Mouse (Mus musculus) retina, embryonic 14.5 days (tissue): Measurements from ENCODE around the gene Lnx1.

Experiments used
- DNase-seq: peaks from one replicate; pipeline ENCODE4 v3.0.0-alpha.2; 2015; ENCODE audit warnings: low spot score

Lnx1 gene

DNA sequence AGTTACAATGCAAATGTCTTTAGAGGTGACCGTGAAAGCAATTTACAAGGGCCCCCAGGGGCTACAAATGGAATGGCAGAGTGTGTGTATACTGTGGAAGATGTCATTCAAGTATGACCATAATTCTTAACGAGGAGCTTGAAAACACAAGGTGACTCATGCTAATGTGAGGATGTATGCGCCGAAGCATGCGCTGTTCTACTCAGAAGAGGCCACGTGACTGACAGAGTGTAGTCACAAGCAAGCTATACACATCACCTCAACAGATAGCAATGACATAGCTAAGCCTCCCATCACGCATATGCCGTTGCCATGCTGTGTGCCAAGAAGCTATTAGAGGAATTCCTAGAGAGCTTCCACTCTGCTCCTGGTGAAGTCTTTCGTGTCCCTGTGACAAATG lies 5.2 kb downstream of the Lnx1 start:
- DNase-seq: no peak

DNA sequence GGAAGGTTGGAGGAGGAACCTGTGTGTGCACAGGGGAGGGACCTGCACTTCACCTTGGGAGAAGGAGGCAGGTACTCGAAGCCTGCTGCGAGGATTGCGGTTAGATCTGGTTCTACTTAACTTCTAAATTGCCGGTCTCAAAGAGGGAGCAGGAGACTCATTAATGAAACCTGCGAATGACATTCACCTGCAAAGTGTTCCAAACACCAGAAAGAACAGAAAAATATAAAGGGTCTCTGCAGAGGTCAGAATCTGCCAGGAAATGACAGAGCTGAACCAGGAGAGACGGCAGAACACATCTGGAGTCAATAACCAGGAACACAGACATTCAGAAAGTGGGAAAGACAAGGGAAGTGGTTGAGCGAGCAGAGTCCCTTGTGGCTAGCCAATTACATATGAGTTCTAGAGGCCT lies 8.3 kb downstream of the Lnx1 start:
- DNase-seq: no peak

DNA sequence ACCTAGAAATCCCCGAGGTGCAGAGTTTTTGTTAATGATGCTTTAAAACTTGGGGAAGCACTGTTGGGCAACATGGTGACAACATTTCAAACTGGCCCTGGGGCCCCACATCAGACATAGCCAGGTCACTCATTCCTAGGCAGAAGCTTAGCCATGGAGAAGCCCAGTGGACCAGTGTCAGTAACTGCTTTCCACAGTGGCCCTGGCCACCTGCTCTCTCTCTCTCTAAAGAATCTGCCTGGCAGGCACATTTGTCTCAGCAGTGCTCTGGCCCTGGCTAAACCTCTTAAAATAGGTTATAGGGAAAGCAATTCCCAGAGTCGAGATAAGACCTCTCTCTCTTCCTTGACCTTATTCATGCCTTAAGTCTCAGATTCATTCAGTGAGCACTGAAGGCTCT lies 8.9 kb downstream of the Lnx1 start:
- DNase-seq: no peak

DNA sequence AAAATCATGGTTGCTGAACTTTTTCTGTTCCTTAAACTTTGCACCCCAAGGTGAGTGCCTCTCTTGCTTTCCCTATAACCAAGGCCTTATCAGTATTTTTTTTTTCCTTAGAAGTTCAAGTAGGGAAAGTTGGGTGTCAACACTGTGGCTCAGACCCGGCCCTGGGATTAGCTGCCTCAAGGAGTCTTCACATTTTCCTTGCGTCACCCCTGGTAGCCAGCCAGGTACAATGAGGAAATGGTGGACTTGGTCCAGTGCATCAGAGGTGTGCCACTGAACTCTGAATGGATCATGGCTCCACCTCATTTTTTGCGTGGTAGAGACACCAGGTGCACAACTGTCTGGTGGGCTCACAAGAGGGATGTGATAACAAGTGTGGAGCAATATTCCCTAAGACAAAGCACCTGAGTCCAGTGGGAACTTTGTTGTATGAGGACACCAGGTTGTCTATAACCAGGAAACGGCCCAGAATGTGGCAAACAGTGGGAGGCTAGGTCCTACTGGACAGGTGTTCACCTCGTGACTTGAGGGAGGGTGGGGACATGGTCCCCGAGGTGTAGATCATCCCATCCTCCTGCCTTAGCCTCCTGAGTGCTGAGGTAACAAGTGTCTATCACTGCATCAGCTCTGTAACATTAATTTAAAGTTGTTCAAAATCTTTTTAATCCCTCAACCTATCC lies 10.2 kb downstream of the Lnx1 start:
- DNase-seq: no peak

DNA sequence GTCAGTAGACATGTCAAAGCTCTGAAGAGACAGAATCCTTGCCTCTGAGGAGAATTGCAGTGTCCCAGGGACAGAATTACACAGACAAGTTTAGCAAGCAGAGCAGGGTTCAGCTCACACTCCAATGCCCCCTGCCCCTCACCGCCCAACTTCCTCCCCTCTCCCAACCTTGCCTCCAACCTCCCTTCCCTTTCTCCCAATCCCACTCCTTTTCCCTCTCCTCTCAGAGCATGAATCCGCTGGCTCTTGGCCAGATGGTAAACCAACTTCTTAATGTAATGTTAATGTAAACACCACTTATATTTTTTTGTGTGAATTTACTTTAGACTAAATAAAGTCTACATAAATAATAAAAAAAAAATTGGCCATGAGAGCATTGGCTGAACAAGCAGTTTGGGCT lies 13.9 kb downstream of the Lnx1 start:
- DNase-seq: no peak

DNA sequence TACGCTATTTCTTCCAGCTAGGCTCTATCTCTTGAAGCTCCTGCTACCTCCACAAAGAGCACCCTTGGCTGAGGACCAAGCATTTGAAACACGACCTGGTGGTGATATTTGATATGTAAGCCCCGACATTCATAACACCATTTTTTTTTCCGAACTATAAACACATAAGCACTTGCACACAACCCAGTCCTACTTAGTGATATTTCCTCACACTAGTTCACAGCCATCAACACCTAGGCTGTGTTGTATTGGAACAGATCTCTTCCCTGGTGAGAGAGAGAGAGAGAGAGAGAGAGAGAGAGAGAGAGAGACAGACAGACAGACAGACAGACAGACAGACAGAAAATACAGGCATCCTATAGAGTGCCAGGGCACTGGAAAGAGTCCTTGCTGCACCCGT lies 17.8 kb downstream of the Lnx1 start:
- DNase-seq: no peak

DNA sequence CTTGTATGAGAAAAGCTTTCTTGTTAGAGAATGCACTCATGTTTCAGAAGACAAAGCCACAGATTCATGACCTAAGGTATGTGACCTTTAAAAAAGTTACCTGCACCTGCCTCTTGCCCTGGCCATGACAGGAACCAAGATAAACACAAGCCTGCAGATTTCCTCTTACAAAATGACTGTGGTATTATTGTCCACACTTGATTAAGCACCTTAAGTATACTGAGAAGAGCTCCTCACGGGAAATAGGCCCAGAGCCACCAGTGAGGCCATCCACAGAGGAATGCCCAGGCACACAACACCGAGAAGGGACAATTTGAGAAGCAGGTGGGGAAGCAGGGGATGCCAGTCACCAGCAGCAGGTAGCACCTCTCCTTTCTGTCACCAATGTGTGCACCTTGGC lies 18.9 kb downstream of the Lnx1 start:
- DNase-seq: no peak

DNA sequence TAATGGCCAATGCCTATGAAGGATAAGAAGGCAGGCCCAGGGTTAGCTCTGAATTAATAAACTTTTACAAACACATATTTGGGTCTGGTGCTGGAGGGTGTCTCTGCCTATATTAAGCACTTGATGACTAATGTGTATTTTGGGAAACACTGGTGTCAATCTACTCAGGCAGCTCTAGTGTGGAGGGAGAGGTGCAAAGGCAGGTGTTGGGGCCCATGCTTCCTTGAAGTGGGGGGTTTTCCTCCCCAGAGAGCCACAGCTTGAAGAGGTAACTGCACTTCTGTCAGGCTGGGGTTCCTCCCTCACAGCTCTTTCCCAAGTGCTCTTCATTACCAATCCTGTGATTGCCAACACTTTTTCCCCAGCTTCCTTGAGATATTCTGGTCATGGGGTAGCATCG lies 20.0 kb downstream of the Lnx1 start:
- no peak for DNase-seq

DNA sequence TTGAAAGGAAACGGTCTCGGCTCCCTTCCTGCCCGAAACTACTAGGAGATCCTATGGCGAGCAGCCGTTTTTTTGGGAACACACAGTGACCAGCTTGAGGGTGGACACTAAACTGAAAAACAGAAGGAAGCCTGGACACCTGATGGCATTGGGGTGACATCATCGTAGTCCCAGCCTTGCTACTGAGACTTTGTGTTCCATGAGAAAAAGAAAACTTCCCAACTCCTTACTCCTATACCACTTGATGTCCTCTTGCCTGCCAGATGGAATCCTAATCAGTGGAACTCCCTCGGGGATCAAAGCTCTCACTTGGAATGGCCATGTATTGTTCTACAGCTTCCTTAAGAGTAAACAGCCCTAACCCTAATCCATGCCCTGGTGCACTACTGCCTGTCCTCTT lies 23.1 kb downstream of the Lnx1 start:
- no peak for DNase-seq

DNA sequence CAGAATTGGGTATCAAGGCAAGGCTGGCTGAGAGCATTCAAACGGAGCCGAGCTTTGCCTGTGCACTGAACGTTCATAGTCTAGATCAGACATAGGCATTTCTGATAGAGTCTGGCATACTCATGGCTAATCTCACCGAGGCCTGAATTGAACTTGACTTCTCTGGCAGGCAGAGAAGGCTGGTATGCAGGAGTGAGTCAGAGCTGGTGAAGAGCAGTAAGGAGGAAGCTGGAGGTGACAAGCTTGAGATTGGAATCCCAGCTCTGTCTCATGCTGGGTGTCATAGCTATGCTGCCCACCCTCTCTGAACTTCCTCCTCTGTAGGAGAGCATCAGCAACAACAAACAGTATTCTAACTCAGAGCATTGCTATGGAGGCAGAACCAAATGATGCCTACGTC lies 24.0 kb downstream of the Lnx1 start:
- no peak for DNase-seq

DNA sequence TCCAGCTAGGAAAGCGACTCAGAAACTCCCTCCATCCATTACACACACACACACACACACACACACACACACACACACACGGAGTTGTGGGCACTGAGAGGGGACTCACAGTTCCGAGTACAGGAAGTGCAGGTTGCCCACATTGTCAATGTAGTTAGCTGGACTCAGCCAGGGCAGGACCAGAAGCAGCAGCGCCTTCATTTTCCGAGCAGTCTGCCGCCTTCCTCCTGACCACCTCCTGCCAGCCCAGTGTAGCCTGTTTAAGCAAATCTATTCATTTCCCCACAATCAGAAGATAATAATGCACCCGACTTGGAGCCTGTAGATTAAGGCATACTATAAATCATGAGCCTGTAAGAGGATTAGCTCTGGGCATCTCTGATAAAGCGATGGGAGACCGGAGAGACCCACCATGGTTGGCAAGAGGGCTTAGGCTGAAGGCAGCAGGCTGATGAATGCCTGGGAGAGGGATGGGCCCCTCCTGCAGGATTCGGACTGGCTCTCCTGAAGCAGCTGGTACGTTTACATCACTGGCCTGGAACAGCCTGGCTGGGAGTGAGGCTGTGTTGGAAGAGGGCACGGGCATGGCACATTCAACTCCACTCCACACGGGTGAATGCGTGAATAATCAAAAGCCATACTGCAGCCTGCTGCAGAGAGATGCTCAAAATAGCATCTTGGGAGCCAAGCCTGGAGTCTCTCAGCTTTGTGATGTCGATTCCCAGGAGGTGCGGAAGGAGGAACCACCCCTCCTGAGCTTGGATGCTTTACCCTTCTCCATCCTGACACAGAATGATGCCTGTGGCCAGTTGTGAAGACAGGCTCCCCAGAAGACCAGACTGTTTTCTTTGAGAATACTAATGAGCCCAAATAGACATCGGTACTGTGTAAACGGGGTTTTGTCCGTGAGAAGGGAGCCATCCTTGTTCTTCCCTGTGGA lies 25.0 kb downstream of the Lnx1 start:
- peak; percentile 24 for DNase-seq

DNA sequence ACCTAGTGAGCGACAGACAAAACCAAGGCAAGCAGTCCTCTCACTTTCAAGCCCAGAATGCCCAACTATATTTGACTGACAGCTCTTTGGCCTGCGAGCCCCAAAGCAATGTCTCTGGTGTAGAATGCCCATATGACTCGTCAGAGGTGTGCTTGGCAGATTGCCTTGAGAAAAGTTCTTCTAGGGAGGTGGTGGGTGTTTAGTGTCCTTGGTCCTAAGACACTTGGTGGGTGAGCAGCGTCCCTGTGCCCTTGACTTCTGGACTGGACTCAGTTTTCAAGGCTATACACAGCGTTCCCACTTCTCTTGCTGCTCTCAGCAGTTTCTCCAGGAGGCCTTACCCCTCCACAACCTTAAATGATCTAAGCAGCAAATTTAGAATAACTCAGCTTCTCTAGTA lies 30.2 kb downstream of the Lnx1 start:
- no peak for DNase-seq

DNA sequence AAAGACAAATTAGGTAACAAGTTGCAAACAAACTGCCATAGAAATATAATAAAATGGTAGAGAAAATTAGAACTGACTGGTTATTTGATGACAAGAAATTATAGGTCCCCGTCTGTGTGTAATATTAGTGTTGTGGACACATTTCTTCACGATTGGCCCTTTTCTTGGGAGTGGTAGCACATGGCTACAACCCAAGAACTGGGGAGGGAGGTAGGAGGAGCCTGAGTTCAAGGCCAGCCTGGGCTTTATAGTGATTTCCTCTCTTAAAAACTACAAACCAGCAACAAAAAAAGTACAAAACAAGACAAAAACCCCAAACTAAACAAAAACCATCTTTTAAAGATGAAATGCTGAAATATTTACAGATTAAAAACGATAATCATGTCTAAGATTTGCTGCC lies 31.8 kb downstream of the Lnx1 start:
- DNase-seq: no peak

DNA sequence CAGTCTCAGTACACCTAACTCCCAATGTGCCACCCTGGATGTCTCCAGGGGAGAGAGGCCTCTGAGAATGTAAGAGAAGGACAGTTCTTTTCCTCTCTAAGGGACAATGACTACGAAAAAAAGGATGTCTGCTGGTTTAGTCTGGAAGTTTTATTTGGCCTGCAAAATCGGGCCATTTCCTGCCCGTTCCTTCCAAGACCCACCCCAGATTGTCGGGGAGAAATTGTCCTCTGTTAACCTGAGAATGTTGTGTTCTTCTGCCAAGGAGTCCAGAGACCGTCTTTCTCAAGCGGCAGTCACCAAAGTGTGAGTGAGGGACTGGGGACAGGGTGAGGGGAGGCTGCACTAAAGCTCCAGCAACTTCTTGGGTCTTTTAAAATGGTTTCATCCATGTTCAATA lies 32.8 kb downstream of the Lnx1 start:
- no peak for DNase-seq

DNA sequence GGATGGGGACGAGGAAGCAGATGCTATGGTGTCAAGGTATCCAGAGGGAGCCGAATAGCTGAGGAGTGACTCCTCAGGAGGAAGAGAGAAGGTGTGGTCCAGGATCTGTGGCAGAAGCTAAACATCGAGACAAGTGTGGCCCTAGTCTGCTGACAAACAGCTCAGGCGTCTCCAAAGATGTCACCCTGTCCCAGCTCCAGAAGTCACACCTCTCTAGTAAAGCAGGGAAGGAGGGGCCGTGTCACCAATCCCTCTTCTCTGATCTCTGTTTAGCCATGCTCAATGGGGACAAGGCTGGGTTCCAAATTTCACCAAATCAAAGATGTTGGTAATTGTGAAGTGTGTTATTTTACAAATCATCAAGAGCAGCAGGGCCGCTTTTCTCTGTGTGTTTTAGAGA lies 33.8 kb downstream of the Lnx1 start:
- no peak for DNase-seq

DNA sequence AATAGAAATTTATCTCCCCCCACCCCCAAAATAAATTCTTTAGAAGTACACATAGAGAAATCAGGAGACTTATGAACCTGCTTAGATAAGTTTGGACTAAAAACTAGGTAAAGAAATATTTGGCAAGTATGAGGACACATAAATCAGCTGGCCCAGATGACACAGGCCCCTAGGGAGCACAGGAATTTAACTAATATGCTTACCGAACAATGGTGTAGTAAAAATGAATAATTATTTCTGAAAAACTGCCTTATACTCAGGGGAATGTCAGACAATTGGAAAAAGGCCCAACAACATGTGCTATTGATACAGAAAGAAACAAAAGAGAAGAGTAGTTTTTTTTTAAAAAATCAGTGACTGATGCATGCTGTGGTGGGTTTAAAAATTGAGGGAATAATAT lies 40.1 kb downstream of the Lnx1 start:
- DNase-seq: no peak

DNA sequence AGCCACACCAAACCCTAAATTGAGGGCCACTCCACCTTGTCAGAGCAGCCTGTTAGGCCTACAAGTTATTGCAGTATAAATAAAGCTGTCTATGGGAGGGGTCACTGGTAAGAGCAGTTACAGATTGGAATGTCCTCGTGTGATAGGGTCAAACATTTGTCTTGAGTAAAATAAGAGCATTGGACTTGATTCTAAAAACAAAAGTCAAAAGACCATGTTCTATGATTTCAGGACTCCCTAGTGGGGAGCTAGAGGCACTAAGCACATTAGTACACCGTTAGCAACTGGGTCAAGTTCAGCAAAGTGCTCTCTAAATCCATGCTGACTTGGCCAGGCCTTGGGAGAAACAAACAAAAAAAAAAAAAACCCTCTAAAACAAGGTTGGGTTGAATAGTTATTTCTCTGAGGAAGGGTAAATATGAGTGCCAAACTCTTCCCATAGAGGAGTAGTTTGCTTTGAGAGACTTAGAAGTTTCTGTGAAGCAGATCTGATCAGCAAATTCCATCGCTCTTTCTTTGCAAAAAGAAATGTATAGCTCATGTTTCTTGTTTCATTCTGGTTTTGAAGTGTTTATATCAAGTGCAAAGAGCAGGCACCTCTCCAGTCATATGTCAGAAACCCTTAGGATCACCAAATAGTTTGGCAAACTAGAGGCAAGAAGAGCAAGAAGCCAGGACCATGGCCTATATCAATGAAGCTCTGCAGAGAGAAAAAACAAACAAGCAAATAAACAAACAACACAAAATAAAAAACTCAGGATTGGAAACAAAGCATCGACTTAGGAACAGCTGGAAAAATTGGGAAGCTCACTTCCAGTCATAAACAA lies 40.8 kb downstream of the Lnx1 start:
- no peak for DNase-seq

DNA sequence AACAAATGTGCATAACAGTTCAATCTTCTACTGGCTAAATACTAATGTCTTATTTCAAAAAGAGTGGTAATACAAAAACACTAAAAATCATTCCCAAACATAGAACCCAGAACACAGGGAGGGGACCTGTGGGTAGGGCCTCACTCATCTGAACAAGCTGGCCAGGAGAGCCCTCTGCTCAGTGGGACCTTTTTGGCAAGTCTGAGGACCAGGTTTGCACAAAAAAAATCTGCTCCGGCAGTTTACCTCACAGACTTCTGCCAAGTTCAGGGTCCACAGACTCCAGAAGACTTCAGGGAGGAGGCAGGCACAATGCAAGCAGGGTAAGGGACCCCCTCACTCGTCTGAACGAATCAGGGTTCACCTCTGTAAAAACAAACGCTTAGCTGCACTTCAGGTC lies 42.9 kb downstream of the Lnx1 start:
- DNase-seq: no peak

DNA sequence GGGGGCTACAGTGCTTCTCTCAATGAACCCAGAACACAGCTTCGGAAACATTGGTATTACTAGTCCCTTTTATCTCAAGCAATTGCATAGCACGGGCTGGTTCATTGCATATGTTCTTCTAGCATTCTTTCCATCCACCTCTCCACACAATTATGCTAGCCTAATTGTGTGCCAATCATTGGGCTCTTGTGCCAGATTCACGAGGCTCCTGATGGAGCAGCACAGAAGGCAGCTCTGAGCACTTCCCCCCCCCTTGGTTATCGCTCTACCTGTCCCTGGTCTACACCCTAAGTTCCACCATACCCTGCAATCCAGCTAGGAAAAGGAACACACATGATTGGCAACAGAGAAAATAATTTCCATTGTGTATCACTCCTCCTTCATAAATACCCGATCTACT lies 43.4 kb downstream of the Lnx1 start:
- DNase-seq: no peak

DNA sequence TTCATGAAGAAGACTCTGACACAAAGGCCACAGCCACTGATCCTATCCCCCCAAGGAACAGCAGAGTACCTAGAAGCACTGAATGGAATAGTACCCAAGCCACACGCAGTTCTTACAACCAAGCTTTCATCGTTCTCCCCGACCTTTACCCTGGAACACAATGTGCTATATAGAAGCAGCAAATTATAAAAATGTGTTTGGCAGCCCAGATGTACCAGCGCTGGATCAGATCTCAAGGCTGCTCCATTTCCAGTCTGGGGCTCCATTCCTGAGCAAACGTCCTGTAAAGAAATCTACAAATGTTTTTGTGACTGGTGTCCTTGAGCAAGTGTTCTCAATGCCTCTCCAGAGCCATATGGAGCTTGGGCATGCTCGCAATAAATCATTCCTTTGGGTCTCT lies 44.8 kb downstream of the Lnx1 start:
- DNase-seq: no peak

DNA sequence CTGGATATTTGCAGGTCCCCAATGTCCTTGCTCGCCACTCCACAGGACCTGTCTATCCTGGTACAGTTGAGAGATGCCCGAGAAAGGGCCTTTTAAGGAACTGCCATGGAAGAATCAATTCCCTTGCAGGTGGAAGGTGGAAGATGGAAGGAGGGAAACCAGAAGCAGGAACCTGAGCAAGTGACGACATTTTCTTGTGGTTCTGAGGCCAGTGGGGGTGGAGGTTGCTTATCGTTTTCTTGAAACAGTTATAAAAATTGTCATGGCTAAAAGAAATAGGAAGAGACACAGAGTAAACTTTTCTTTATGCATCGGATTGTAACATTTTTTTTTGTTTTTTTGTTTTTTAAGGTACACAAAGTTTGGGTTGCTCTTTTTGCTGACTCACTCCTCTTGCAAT lies 46.3 kb downstream of the Lnx1 start:
- no peak for DNase-seq

DNA sequence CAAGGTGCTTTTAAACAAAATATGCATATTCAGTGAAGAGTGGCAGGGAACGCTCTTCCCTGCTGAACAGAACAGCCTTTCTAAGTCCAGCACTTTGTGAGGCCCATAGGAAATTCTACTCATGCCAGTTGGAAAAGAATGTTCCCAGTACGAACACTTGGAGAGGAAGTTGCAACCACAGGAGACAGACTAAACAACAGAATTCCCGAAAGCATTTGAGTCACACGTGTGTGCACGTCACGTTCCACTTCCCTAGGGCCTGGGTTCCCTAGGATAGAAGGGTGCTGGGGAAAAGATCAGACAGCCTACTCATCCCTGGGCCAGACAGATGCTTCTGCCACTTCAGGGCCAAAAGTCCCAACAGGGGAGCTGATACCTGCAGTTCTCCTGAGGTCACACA lies 48.2 kb downstream of the Lnx1 start:
- DNase-seq: no peak

DNA sequence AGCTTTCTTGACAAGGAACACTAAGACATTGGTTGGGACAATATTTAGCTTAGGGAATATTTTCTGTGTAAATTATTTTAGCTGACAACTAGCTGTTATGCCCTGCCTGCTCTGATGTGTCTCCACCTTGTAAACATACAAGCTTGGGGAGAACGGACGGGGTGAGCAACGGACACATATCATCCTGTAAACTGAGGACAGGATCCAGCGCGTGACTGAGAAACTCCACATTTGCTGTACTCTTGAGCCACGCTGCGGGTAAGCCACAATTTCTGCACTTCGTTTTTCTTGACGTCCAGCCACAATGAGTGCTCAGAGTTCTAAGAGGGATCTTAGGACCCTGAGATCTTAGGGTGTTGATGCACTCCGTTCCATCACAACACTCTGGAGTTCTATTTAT lies 48.9 kb downstream of the Lnx1 start:
- no peak for DNase-seq
